Mouse (Mus musculus): ENCODE data around the gene Cd40.

Gene Cd40

DNA sequence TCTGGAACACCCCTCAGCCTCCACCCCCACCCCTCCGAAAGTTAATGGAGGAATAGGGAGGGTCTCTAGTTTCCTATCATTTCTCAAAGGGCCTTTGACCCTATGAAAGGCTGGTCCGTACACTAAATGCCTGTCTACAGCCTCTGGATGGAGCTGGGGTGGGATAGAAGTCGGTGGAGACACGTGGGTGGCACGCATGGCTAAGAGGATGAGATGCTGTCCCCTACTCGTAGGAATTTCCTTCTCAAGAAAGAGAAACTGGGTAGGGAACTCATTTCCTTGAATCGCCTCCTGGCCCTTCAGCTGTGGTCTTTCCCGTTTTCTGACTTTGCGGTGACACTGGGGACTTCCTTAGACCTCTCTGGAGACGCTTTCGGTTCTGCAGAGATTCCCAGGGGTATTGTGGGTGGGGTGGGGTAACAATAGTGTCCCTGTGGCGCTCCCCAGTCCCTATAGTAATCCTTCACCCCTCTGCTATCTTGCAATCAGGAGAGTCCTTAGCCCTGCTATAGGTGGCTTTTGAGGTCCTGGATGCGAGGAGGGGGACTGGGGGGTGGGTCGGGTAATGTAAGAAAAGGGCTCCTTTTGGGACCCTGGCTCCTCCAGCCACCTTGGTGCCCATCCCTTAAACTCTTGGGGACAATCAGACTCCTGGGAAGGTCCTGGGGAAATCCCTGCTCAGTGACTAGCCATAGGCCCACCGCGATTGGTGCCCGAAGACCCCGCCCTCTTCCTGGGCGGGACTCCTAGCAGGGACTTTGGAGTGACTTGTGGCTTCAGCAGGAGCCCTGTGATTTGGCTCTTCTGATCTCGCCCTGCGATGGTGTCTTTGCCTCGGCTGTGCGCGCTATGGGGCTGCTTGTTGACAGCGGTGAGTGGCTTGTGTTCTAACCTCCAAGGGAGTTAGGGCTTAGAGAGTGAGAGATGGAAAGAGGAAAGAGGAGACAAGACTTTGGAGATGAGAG is at the start of gene Cd40:
Gene Cd40 (plus strand): TSS at position 740 of the 965 bp plus-strand sequence.
- no peak for DNase-seq (ENCODE audit: low spot score)

DNA sequence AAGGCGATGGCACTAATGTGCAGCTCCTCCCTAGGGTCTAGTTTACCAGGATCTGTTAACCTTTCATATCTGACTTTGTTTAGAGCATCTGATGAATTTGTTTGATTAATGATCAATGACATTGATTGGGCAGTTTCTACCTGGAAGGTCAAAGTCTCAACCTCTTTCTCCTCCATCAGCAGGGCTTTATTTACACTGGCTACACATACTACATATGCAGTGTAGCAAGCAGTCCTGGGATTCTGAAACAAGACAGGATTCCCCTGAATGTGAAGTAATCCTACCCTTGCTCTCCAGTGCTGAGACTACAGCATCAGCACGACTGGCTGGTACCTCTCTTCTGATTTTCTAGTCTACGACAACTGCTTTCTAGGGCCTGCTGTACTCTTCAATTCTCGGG is 48.6 kb upstream of the Cd40 start:
- no peak for DNase-seq (ENCODE audit: low spot score)

DNA sequence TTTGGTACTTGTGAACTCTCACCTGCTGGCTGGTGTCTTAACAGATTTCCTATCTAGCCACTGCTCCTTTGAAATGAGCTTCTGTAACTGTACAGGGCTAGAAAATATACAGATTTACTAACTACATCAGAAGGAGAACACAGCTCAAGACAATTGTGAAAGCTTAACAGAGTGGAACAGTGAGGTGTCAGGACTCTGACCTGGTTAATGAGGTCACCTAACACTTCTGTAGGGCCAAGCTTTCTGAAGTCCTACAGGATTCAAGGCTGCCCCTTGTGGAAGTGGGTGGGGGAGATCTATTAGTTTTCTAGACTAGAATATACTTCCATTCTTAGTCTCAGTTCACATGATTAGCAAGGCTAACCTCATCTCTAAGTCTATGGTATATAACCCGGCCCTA is 47.4 kb upstream of the Cd40 start:
- no peak for DNase-seq (ENCODE audit: low spot score)

DNA sequence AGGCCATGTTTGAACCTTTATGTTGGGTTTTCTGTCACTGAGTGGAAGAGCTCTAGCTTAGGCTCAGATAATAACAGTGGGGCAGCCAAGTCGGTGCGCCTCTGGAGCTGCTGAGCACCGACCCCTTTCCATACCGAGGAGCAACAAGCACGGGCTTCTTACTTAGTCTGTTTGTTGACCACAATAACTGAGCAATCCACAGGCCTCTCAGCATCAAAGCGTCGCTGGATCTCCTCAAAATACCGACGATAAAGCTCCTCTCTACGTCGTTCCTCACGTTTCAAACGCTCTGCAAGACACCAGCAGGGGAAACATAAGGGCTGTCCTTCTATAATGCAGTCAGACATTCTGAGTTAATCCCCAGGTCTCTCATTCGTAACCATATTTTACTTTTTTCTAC is 46.3 kb upstream of the Cd40 start:
- no peak for DNase-seq (ENCODE audit: low spot score)

DNA sequence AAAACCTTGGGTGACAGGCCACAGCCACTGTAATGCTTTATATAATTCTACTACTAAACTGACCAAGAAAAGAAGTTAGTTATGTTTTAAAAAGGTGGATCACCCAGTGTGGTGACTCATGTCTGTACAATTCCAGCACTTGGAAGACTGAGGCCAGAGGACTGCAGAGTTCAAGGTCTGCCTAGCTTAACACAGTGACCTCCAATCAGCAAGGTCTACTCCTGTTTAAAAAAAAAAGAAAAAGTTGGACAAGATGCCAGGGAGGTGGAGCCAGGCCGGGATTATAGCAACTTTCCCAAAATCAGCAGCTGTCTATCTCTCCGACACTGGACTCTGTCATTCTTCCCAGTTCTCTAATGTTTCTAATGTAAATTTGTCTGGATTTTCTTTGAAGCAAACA is 45.8 kb upstream of the Cd40 start:
- DNase-seq (ENCODE audit: low spot score) = no peak

DNA sequence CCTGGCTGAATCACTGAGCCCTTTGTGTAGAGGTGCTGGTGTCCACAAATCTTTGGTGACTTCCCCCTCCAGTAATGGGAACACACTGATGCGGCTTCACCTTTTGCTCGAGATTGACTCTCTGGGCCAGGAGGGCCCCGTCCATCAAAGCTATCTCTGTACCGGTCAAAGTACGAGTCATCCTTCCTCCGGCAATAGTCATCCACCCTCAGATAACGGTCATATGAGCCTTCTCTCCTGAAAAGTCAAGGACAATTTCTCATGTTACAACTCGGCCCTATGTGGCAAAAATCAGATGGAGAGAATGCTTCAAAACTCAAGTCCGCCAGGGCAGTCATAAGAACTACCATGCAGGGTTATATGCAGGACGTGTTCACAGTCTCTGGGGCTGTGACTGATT is 45.1 kb upstream of the Cd40 start:
- no peak for DNase-seq (ENCODE audit: low spot score)

DNA sequence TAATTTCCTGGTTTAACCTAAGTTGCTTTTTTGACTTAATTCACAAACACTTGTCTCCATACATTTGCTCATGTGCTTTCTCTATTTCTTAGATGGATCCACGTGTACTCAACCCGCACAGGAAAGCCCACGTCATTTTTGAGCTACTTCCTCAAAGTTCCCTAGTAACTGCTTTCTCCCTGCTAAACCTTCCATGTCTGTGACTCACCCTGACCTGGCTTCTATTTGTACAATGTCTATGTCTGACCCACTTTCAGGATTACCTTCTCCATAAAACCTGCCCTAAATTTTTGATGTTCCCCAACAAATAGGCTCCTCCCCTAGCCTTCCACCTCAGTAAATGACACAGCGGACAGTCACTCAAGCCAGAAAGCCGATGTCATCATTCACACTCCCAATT is 40.5 kb upstream of the Cd40 start:
- DNase-seq (ENCODE audit: low spot score) = no peak

DNA sequence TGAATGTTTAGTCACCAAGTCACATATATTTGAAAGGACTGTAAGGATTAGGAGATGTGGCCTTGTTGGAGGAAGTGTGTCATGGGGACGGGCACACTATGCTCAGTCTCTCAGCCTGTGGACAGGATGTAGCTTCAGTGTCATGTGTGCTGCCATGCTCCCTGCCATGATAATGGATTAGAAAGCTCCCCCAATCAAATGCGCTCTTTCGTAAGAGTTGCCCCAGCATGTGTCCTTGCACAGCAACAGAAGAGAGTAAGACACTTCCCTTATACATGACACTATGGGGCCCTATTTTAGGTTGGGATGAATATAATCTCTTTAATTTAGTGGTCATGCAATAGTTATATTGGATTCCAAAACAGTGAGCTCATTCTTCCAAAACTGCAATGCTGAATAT is 34.9 kb upstream of the Cd40 start:
- no peak for DNase-seq (ENCODE audit: low spot score)

DNA sequence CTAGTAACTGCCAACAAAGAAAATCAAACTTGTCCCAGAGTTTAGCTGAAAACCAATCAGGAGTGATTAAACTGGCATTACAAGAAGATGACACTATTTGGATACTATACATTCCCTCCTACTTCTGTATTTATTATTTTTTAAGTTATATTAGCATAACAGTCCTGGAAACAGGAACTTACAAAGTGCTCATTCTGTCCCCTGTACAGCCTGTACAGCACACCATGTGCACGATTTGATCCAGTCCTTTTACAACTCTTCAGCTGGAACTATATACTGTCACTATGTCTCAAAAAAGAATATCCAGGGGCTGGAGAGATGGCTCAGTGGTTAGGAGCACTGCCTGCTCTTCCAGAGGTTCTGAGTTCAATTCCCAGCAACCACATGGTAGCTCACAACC is 28.3 kb upstream of the Cd40 start:
- no peak for DNase-seq (ENCODE audit: low spot score)

DNA sequence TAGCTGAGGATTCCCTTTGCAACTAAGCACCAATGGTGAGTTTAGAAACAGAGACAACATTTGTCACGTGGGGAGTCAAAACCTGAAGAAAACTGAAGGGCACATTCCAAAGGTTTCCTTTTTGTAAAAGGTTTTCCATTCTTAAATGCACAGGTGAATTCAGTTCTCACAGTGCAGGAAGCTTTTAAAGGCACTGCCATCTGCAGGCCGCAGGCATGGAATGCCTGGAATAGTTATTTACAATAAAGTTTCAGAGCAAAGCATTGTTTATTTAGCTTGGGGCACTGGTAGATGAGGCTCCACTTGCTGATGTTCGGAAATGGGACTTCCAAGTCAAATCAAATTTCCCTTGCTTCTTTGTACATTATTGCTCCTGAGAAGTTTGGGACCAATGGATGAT is 22.9 kb upstream of the Cd40 start:
- DNase-seq (ENCODE audit: low spot score) = no peak

DNA sequence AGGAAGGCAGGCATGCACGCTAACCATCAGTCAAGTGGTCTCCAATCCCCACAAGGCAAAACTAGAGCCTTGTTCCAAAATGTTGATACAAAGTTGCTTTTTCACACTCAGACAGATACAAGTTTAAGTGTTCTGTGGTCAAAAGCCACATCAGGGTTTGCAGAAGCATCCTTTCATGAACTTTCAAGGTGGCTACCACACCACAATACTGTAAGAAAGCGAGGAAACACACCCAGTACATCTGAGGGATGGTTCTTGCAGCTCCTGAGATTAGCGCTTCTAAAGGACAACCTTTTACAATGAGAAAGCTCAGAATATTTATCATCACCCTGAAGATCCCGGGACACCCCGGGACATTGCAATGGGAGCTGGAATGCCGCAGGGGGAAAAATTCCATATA is 22.1 kb upstream of the Cd40 start:
- no peak for DNase-seq (ENCODE audit: low spot score)

DNA sequence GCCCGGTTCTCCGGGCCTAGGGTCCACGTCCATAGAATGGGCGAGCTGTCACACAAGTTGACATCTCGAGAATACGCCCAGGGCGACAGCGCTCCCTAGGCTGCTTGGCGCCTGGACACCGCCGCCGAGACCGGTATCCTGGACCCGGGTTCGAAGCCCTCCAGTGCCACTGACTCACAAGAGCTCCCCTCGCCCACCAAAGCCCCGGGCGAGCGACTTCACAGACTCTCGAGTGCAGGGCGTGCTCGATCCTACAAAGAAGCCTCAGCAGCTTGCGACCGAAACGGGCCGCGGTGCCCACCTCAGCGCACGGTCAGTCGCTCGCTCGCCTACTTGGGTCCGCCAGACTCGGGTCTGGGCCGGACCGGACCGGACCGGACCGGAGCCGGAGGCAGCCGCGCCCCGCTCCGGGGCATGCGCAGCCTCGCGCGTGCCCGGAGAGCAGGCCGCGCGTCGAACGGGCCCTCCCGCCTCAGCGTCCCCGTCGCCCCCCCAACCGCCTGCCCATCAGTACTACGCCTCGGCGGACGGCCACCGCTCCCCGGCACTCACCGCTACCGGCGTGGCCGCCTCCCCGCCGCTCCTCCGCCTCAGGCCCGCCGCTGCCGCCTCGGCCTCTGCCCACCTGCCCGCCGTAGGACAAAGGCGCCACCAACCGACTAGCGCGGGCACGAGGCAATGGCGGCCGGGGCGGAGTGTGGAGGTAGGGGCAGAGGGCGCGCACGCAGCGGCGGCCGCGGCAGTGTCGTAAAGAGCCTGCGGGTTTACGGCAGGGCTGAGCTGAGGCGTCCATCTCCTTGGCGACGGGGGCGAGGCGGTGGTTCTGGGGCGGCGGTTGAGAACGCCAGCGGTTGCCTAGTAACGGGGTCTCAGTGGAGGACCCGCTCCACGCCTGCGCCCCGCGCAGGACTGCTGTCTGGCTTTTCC is 21.0 kb upstream of the Cd40 start, which contains the start of gene Ncoa5:
Gene Ncoa5 (minus strand): TSS at position 737 of the 927 bp plus-strand sequence.
- DNase-seq (ENCODE audit: low spot score) = peak; percentile 95

DNA sequence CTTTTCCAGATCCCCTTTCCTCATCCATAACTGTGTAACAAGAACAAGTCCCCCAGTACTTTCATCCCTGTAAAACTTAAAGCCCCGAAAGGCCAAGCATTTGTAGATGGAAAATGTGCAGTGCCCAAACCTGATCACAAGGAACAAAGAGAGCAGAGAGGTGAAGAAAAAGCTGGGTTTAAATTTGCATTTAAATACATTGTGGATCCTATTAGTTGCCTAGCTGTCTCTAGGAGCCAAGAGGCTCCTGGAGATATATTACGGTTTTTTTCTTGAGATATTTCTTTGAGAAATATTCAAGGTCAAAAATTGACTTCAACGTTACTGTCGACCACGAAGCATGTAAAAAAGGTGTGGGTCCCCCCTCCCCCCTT is 20.4 kb upstream of the Cd40 start:
- DNase-seq (ENCODE audit: low spot score) = no peak

DNA sequence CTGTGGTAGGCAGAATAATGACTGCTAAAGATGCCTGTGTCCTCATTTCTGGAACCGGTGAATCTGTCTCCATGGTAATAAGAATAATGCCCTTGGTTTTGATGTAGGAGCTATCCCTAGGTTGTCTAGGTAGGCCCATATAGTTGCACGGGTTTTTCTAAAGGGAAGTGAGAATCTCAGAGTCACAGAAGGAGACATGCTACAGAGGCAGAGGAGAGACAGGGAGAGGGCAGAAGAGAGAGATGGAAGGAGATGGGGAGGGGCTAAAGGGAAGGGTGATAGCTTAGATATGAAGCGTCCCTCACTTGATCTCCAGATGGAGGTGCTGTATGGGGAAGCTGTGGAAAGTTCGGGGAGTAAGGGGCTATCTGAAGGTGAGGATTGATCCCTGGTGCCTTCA is 18.0 kb upstream of the Cd40 start:
- no peak for DNase-seq (ENCODE audit: low spot score)

DNA sequence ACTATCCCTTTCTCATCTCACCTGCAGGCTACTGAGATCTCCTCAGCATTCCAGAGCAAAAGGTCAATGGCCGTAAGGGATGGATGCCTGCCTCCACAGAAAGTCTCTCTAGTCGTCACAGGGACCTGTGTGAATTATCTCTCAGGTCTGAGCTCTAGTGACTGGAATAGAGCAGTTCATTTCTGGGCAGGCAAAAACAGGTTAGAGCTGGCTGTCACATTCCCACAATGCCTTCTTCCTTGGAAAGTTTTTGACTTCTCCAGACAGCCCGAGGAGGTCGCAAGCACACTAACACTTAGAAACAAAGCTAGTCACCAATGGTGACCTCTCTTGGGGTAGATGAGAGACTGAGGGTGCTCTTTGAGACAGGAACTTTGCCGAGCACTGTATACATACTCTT is 13.3 kb upstream of the Cd40 start:
- DNase-seq (ENCODE audit: low spot score) = no peak

DNA sequence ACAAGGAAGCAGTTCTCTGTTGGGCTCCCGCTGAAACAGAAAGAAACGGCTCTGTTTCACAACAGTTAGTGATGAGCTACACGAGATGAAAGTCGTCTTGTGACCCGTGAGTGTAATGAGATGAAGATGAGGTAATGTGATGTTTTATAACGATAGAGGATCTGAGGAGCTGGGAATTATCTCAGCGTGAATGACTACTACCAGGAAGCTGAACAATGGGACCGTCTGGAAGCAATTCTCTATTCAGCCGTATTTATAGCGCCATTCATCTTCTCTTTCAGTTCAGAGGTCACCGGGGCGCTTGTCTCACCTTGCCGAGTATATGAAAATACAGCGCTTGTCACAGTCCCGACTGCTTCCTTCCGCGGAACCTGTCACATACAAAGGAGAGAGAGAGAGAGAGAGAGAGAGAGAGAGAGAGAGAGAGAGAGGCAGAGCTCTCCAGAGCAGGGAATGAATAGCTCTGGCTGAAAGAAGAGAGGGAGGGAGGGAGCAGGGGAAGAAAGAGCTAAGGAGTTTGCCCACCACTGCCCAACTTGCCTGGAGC is 12.3 kb upstream of the Cd40 start:
- DNase-seq (ENCODE audit: low spot score) = no peak

DNA sequence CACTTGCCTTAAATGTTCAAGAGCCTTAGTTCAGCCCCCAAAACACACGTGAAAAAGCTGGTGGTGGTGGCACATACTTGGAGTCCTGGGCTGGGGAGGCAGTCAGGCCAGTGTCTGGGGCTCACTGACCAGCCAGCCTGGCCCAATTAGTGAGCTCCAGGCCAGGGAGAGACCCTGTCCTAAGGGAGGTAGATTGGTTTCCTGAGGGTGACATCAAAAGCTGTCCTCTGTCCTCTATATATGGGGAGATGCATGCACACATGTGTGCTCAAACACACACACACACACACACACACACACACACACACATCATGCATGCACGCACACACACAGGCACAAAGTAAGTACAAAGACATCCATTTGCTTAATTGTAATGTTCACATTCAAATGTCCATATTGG is 11.7 kb upstream of the Cd40 start:
- no peak for DNase-seq (ENCODE audit: low spot score)

DNA sequence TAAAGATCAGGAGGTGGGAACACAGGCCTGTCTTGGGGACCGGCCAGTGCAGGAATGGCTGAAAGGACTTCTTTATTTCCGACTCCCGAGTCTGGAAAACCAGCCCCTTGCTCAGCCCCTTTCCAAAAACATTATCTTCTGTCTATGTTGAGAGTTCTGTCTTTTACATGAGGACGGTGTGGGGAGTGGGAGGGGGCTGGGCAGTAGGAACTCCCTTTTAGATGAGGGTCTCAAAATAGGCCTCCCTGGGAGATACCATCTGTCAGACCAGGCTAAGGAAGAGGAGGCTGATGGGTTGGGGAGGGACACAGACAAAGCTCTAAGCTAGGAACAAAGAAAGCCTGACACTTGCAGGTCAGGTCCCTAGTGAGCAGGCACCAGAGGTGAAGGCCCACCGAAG is 6.4 kb upstream of the Cd40 start:
- no peak for DNase-seq (ENCODE audit: low spot score)

DNA sequence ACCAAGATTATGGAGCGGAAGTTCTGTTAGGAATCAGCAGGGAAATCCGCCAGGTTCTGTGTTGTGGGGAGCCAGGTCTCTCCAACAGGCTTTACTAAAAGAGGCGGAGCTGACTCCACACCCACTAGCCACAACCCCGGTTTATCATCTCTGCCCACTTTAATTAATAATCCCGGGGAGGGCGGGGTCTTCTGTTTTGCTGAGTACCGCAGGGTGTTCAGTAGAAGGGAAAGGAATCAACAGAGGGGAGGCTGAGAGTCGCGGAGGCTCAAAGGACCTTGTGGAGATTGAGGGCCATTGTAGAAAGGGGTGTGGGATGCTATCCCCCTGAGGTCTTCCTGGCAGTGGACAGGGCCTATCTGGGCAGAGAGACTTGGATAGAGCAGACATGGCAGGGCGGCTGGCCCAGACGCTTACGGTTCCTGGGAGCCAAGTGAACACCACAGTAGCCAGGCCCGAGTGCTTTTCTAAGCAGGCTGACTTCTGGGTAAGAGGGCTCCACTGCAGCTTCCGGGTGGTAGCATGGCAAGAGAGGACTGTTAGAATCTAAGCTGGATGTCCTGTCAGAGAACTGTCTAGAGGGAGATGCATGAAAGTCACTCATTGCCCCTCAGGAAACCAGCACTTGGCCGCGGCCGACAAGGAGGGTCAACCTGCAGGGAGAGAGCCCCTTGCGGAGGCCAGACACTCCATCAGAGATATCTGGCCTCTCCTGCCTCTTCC is 4.4 kb upstream of the Cd40 start:
- no peak for DNase-seq (ENCODE audit: low spot score)

DNA sequence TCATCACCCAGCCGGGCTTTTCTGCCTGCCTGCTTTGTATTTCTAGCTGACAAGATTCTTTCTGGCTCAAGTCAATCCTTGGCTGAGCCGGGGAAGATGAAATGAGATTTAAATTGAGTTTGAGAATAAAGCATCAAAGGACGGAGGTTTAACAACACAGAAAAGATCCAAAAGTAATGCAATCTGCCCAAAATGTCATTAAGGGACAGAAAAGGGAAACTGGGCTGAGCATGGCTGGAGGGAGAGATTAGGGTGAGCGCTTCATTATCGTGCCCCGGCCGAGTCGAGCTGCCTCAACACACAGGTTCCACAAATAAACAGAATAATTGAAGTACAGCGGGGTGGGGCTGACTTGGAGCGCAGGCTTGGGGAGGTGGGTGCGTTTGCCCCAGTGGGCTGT is 3.9 kb upstream of the Cd40 start:
- DNase-seq (ENCODE audit: low spot score) = no peak

DNA sequence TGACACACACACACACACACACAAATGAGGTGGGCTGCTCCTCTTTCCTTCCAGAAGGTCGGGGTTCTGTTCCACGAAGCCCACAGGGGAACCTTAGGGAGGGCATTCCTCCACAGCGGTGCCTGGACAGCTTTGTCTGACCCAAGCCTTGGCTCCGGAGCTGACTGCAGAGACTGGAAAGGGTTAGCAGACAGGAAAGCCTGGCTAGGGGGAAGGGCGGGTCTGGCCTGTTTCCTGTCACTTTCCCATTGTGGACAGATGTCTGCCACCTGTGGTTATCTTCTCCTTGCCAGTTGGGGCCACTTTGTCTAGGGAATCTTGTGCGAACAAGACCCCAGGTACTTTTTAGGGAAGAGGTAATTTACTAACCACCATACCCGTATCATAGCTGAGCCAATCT is 478 bp downstream of the Cd40 start:
- no peak for DNase-seq (ENCODE audit: low spot score)

Data from ovary, postnatal 10 days (tissue).